Mouse (Mus musculus): ENCODE data around the gene Gm17631. TPM values are rescaled to one million over a fixed set of nuclear protein-coding genes. Genes with fewer than 3 reads are reported as not detected.
"Not testable (repeated sequence)": the region's sequence is repeated elsewhere in the genome, so short reads cannot be mapped to it uniquely, and the experiment has no call there.

Gene Gm17631
- not detected for total RNA-seq (2021)
- long read RNA-seq, experiment 1, result 0 reads
- long read RNA-seq, experiment 2, result 0 reads

- H3K27ac ChIP-seq; intact Hi-C loops (cut with DNase I); H3K4me3 ChIP-seq; DNase-seq: not testable (repeated sequence)
These were observed at the start of gene Gm17631 for GRCm38 (mm10) chr6:129862349-129862748. Gene Gm17631, plus strand, starts transcription at chr6:129862649.

GRCm38 (mm10) chr6:129817731-129818130 lies 44.7 kb upstream of the Gm17631 start:
- no peak for TF ChIP-seq CTCF (IDR thresholded peaks at IDR 0.05)
- Histone ChIP-seq H3K4me3 (no peak overlapping the region), H3K27ac (no peak overlapping the region)
- no peak for DNase-seq
- intact Hi-C loops (cut with DNase I), result no loop called here

GRCm38 (mm10) chr6:129824004-129824403 lies 38.4 kb upstream of the Gm17631 start:
- no peak overlapping the region for H3K27ac ChIP-seq
- DNase-seq, result no peak
- H3K4me3 ChIP-seq, result no peak overlapping the region
- no peak for TF ChIP-seq CTCF (IDR thresholded peaks at IDR 0.05)
- intact Hi-C loops (cut with DNase I), result no loop called here

GRCm38 (mm10) chr6:129825559-129825958 lies 36.9 kb upstream of the Gm17631 start:
- intact Hi-C loops (cut with DNase I), result no loop called here
- H3K4me3 ChIP-seq, result no peak overlapping the region
- no peak for DNase-seq
- no peak for TF ChIP-seq CTCF (IDR thresholded peaks at IDR 0.05)
- H3K27ac ChIP-seq, result no peak overlapping the region

DNA sequence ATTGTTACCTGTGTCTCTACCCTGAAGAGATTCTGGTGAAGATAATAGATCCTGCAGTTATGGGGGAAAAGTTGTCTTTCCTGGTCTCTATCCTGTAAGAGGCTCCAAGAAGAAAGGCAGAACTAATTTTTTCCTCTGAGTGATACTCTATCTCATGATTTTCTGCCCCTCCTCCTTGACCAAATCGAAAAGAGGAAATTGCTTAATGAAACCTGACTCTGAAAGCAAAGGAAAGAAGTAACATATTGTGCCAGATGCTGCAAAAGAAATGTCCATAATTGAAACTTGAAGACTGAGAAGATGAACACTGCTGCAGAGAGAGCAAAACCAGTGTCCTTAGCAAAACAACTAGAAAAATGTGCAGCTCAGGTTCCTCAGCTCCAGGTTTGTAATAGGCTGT lies 14.1 kb downstream of the Gm17631 start, which contains the start of gene Klra17:
TSS of gene Klra17 (minus strand) at position 124 of the 400 bp plus-strand sequence.
- intact Hi-C loops (cut with DNase I), result no loop called here
- Histone ChIP-seq H3K4me3 (no peak within 1 kb of the TSS), H3K27ac (no peak within 1 kb of the TSS)
- no peak for DNase-seq
- TF ChIP-seq CTCF (IDR thresholded peaks at IDR 0.05), result no peak

GRCm38 (mm10) chr6:129882525-129882924 lies 20.1 kb downstream of the Gm17631 start:
- Histone ChIP-seq H3K27ac (no peak overlapping the region), H3K4me3 (no peak overlapping the region)
- TF ChIP-seq CTCF (IDR thresholded peaks at IDR 0.05), result no peak
- intact Hi-C loops (cut with DNase I), result no loop called here
- no peak for DNase-seq

Other genes starting within 250 kb of the Gm17631 start
- not detected for gene Klrk1, start 238.8 kb upstream of the Gm17631 start, total RNA-seq (2021)
- not detected for gene Klrc3, start 219.3 kb upstream of the Gm17631 start, total RNA-seq (2021)
- not detected for gene Klrc2, start 202.0 kb upstream of the Gm17631 start, total RNA-seq (2021)
- gene Klrc1, start 183.7 kb upstream of the Gm17631 start, total RNA-seq (2021), result not detected
- gene Klri1, start 145.5 kb upstream of the Gm17631 start, total RNA-seq (2021), result not detected
- not detected for gene Klri2, start 122.2 kb upstream of the Gm17631 start, total RNA-seq (2021)
- not detected for gene Gm156, start 78.4 kb upstream of the Gm17631 start, total RNA-seq (2021)
- gene Klra17, start 14.0 kb downstream of the Gm17631 start, total RNA-seq (2021), result not detected
- gene Klra5, start 55.0 kb downstream of the Gm17631 start, total RNA-seq (2021), result not detected
- gene Klra6, start 164.3 kb downstream of the Gm17631 start, total RNA-seq (2021), result not detected
- not detected for gene Klra4, start 204.6 kb downstream of the Gm17631 start, total RNA-seq (2021)

Data from gastrocnemius, adult 2 months (tissue).